Mouse (Mus musculus): ENCODE results near the gene Ssb. TPM values are rescaled to one million over a fixed set of nuclear protein-coding genes. Genes with fewer than 3 reads are reported as not detected.
A peak's percentile ranks its signal among the peaks of the same experiment; 100 is the strongest.

The Ssb gene
- polyA plus RNA-seq, 1 experiment from 2014 or later = 296 TPM

DNA sequence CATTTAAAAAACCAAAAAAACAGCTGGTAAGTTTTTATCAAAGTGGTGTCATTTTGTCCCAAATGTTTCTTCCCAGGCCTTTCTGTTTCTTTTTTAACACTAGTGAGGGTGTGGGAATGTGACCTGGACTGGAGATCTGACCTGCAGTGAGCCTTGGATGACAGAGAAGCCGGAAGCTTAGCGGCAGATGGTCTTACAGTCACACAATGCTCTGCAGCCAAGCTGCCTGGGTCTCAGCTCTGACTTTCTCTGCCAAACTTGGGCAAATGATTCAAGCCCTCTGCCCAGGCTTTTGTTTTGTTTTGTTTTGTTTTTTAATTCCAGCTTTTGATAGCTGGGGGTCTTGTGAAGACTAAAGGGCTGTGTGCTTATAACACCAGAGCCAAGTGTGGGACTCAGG, 35.0 kb upstream of the Ssb start:
- peaks cover 30% of the 10 kb centered on the region for H3K36me3 ChIP-seq (ENCODE audit: control insufficient read depth, insufficient read depth, low read length)
- no peak overlapping the region for H3K4me3 ChIP-seq (replicated peaks; ENCODE audit: low read depth, low read length)
- no peaks in the 10 kb centered on the region for H3K9me3 ChIP-seq (ENCODE audit: control insufficient read depth, low read length)
- DNase-seq (peak; percentile 26), ATAC-seq (ENCODE audit: low FRiP score, low TSS enrichment) (no peak)
- H3K27me3 ChIP-seq (ENCODE audit: control insufficient read depth, insufficient read depth, low read length) = no peaks in the 10 kb centered on the region
- H3K4me1 ChIP-seq (ENCODE audit: control insufficient read depth, insufficient read depth, low read length) = peaks cover 34% of the 10 kb centered on the region
- H3K27ac ChIP-seq (replicated peaks; ENCODE audit: low read depth, low read length) = no peak overlapping the region
- 55% methylated on average over 2 of the region's 2 CpGs for WGBS
- no peak overlapping the region for H3K9ac ChIP-seq (replicated peaks; ENCODE audit: low read length)
- H3K4me2 ChIP-seq (ENCODE audit: low read length) = peak overlapping the region; percentile 19

DNA sequence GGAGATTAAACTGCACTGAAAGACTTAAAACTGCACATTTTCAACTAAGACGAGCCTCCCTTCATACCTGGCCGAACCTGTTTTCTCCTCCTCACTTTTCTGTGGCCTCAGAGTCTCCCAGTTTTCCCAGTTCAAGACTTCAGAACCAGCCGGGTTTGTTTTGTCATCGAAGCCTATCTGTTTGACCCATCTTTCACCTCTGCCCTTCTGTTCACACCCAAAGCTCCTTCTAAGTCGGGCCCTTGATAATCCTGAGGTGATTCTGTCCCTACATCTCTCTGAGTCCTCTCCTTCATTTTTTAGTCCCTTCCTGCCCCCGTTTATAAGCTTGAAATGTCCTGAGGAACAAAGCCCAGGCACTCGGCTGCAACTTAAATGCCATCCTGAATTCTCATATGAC, 33.3 kb upstream of the Ssb start:
- H3K27ac ChIP-seq (replicated peaks; ENCODE audit: low read depth, low read length) = no peak overlapping the region
- WGBS = 44% methylated on average over 7 of the region's 7 CpGs

DNA sequence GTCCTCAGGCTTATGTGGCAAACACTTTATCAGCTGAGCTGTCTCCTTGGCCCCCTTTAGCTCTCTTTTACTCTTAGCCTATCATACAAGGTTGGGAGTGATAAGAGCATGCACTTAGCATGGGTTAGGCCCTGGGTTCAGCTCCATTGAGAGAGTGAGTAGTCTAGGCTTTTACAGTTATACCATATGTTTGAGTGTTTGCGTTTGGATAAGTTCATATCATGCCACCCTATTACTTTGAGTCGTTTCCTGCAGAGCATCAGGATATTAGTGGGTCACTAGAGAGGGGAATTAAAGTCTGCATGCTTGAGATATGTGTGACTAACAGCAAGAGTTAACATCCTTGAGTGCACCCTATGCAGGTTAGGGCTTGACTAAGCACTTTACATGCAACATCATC, 31.7 kb upstream of the Ssb start:
- ATAC-seq (ENCODE audit: low FRiP score, low TSS enrichment) (no peak), DNase-seq (no peak)
- H3K27me3 ChIP-seq (ENCODE audit: control insufficient read depth, insufficient read depth, low read length) = no peaks in the 10 kb centered on the region
- H3K36me3 ChIP-seq (ENCODE audit: control insufficient read depth, insufficient read depth, low read length) = peaks cover 54% of the 10 kb centered on the region
- no peak overlapping the region for H3K27ac ChIP-seq (replicated peaks; ENCODE audit: low read depth, low read length)
- peaks cover 17% of the 10 kb centered on the region for H3K4me1 ChIP-seq (ENCODE audit: control insufficient read depth, insufficient read depth, low read length)
- H3K4me2 ChIP-seq (ENCODE audit: low read length) = no peak overlapping the region
- H3K9me3 ChIP-seq (ENCODE audit: control insufficient read depth, low read length) = no peaks in the 10 kb centered on the region
- 98% methylated on average over 2 of the region's 2 CpGs for WGBS
- H3K4me3 ChIP-seq (replicated peaks; ENCODE audit: low read depth, low read length) = no peak overlapping the region
- no peak overlapping the region for H3K9ac ChIP-seq (replicated peaks; ENCODE audit: low read length)

More for the DNA sequence above, 33.3 kb upstream of the Ssb start:
- Histone ChIP-seq H3K4me2 (ENCODE audit: low read length) (no peak overlapping the region), H3K4me1 (ENCODE audit: control insufficient read depth, insufficient read depth, low read length) (peaks cover 25% of the 10 kb centered on the region), H3K27me3 (ENCODE audit: control insufficient read depth, insufficient read depth, low read length) (no peaks in the 10 kb centered on the region), H3K36me3 (ENCODE audit: control insufficient read depth, insufficient read depth, low read length) (peaks cover 38% of the 10 kb centered on the region), H3K9ac (replicated peaks; ENCODE audit: low read length) (no peak overlapping the region), H3K9me3 (ENCODE audit: control insufficient read depth, low read length) (no peaks in the 10 kb centered on the region), H3K4me3 (replicated peaks; ENCODE audit: low read depth, low read length) (no peak overlapping the region)
- ATAC-seq (ENCODE audit: low FRiP score, low TSS enrichment) (no peak), DNase-seq (no peak)

DNA sequence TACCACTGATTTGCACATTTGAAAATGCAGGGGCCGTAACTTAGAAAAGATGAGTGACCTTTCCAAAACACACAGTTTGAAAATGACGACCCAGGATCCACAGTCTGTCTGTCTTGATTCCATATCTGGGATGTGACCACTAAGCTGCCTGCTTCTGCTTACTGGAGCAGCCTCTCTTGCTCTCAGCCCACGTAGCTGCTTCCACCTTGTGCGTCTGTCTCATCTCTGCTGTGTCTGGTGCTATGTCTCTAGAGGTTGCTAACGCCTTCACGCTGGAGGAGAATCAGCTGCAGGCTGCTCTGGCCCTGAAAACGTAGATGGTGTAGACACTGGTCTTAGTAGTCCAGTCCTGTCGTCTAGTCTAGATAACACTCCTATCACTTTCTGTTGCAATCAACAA, 31.2 kb upstream of the Ssb start:
- no peak for ATAC-seq (ENCODE audit: low FRiP score, low TSS enrichment)
- H3K9ac ChIP-seq (replicated peaks; ENCODE audit: low read length) = no peak overlapping the region
- peaks cover 13% of the 10 kb centered on the region for H3K4me1 ChIP-seq (ENCODE audit: control insufficient read depth, insufficient read depth, low read length)
- no peaks in the 10 kb centered on the region for H3K27me3 ChIP-seq (ENCODE audit: control insufficient read depth, insufficient read depth, low read length)
- no peak overlapping the region for H3K4me3 ChIP-seq (replicated peaks; ENCODE audit: low read depth, low read length)
- no peaks in the 10 kb centered on the region for H3K9me3 ChIP-seq (ENCODE audit: control insufficient read depth, low read length)
- H3K4me2 ChIP-seq (ENCODE audit: low read length) = no peak overlapping the region
- WGBS = 87% methylated on average over 8 of the region's 8 CpGs
- H3K36me3 ChIP-seq (ENCODE audit: control insufficient read depth, insufficient read depth, low read length) = peaks cover 56% of the 10 kb centered on the region
- no peak overlapping the region for H3K27ac ChIP-seq (replicated peaks; ENCODE audit: low read depth, low read length)
- DNase-seq = no peak

DNA sequence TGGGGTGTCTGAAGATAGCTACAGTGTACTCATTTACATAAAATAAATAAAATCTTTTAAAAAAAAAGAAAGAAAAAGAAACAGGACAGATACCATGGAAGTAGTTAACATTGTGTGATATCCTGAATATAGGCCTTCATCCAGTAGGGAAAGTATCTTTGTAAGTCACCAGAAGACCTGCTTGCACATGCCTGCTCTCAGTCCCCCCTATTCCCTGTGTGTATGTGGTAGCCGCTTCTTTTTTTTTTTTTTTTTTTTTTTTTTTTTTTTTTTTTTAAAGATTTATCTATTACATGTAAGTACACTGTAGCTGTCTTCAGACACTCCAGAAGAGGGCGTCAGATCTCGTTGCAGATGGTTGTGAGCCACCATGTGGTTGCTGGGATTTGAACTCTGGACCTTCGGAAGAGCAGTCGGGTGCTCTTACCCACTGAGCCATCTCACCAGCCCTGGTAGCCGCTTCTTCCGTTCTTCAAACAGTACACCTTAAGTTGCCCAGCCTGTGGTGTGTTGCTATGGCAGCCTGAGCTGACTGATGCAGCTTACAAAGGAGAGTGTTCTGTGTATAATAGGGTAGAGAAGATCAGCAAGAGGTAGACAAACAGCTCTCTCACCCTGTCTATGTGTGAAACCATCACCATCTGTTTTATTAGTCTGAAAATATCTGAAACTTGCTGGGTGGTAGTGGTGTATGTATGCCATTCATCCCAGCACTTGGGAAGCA, 24.0 kb upstream of the Ssb start:
- no peak for ATAC-seq (ENCODE audit: low FRiP score, low TSS enrichment)
- WGBS = 69% methylated on average over 7 of the region's 7 CpGs
- H3K9ac ChIP-seq (replicated peaks; ENCODE audit: low read length) = no peak overlapping the region

DNA sequence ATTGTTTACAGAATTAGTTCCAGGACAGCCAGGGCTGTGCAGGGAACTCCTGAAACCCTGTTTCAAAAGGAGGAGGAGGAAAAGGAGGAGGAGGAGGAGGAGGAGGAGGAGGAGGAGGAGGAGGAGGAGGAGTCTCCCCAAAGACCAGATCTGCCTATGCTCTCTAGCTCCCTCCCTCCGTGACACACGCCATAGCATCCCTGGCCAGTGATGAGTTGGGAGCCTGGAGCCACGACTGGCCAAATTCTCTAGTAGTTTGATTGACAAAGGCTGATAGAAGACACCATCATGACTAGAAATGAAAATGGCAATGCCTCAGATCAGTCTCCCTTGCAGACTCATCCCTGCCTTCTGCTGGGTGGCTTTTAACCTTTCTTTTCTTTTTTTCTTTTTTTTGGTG, 23.4 kb upstream of the Ssb start:
- H3K27ac ChIP-seq (replicated peaks; ENCODE audit: low read depth, low read length) = no peak overlapping the region
- ATAC-seq (ENCODE audit: low FRiP score, low TSS enrichment) = no peak
- H3K9me3 ChIP-seq (ENCODE audit: control insufficient read depth, low read length) = no peaks in the 10 kb centered on the region
- peaks cover 37% of the 10 kb centered on the region for H3K36me3 ChIP-seq (ENCODE audit: control insufficient read depth, insufficient read depth, low read length)
- no peaks in the 10 kb centered on the region for H3K4me1 ChIP-seq (ENCODE audit: control insufficient read depth, insufficient read depth, low read length)
- no peak overlapping the region for H3K4me3 ChIP-seq (replicated peaks; ENCODE audit: low read depth, low read length)
- DNase-seq = no peak
- 21% methylated on average over 3 of the region's 3 CpGs for WGBS
- no peak overlapping the region for H3K9ac ChIP-seq (replicated peaks; ENCODE audit: low read length)
- H3K27me3 ChIP-seq (ENCODE audit: control insufficient read depth, insufficient read depth, low read length) = no peaks in the 10 kb centered on the region
- H3K4me2 ChIP-seq (ENCODE audit: low read length) = no peak overlapping the region

More for the DNA sequence above, 24.0 kb upstream of the Ssb start:
- Histone ChIP-seq H3K36me3 (ENCODE audit: control insufficient read depth, insufficient read depth, low read length) (peaks cover 42% of the 10 kb centered on the region), H3K4me2 (ENCODE audit: low read length) (no peak overlapping the region), H3K4me3 (replicated peaks; ENCODE audit: low read depth, low read length) (no peak overlapping the region), H3K4me1 (ENCODE audit: control insufficient read depth, insufficient read depth, low read length) (no peaks in the 10 kb centered on the region), H3K27me3 (ENCODE audit: control insufficient read depth, insufficient read depth, low read length) (no peaks in the 10 kb centered on the region), H3K9me3 (ENCODE audit: control insufficient read depth, low read length) (no peaks in the 10 kb centered on the region), H3K27ac (replicated peaks; ENCODE audit: low read depth, low read length) (no peak overlapping the region)
- no peak for DNase-seq

DNA sequence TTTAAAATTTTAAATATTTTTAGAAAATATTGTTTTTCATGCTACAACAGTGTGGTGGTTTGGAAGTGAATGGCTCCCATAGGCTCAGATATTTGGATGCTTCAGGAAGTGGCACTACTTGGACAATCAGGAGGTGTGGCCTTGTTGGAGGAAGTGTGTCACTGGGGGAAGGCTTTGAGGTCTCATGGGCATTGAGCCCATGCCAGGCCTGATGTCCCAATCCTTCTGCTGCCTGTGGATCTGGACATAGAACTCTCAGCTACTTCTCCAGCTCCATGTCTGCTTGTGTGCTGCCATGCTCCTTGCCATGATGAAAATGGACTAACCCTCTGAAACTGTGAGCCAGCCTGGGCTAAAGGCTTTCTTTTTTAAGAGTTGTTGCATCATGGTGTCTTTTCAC, 22.7 kb upstream of the Ssb start:
- Histone ChIP-seq H3K27ac (replicated peaks; ENCODE audit: low read depth, low read length) (no peak overlapping the region), H3K9ac (replicated peaks; ENCODE audit: low read length) (no peak overlapping the region), H3K4me1 (ENCODE audit: control insufficient read depth, insufficient read depth, low read length) (no peaks in the 10 kb centered on the region), H3K4me2 (ENCODE audit: low read length) (no peak overlapping the region), H3K36me3 (ENCODE audit: control insufficient read depth, insufficient read depth, low read length) (peaks cover 29% of the 10 kb centered on the region), H3K27me3 (ENCODE audit: control insufficient read depth, insufficient read depth, low read length) (no peaks in the 10 kb centered on the region), H3K9me3 (ENCODE audit: control insufficient read depth, low read length) (no peaks in the 10 kb centered on the region), H3K4me3 (replicated peaks; ENCODE audit: low read depth, low read length) (no peak overlapping the region)
- DNase-seq = no peak
- no peak for ATAC-seq (ENCODE audit: low FRiP score, low TSS enrichment)

DNA sequence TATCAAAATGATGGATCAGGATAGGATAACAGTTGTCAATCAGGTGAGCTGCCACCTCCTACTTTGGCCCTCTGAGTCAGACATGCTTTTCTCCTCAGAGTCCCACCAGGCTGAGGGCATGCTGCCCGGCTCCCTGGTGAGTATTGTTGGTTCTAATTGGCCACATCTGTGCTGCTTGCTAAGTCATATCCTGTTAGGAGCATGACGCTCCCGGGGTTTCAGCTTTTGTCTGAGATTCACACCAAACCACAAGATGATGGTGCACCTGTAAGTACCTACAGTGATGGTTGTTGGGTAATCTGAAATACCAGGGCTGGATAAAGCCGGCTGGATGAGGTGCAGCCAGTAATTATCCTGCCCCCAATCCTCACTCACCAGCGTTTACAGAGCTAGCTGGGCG, 21.1 kb upstream of the Ssb start:
- no peak overlapping the region for H3K9ac ChIP-seq (replicated peaks; ENCODE audit: low read length)
- WGBS = 27% methylated on average over 6 of the region's 6 CpGs
- H3K4me3 ChIP-seq (replicated peaks; ENCODE audit: low read depth, low read length) = no peak overlapping the region
- H3K36me3 ChIP-seq (ENCODE audit: control insufficient read depth, insufficient read depth, low read length) = peaks cover 14% of the 10 kb centered on the region
- no peaks in the 10 kb centered on the region for H3K4me1 ChIP-seq (ENCODE audit: control insufficient read depth, insufficient read depth, low read length)
- no peaks in the 10 kb centered on the region for H3K9me3 ChIP-seq (ENCODE audit: control insufficient read depth, low read length)
- DNase-seq (peak; percentile 49), ATAC-seq (ENCODE audit: low FRiP score, low TSS enrichment) (no peak)
- H3K27me3 ChIP-seq (ENCODE audit: control insufficient read depth, insufficient read depth, low read length) = no peaks in the 10 kb centered on the region
- no peak overlapping the region for H3K4me2 ChIP-seq (ENCODE audit: low read length)
- H3K27ac ChIP-seq (replicated peaks; ENCODE audit: low read depth, low read length) = no peak overlapping the region

DNA sequence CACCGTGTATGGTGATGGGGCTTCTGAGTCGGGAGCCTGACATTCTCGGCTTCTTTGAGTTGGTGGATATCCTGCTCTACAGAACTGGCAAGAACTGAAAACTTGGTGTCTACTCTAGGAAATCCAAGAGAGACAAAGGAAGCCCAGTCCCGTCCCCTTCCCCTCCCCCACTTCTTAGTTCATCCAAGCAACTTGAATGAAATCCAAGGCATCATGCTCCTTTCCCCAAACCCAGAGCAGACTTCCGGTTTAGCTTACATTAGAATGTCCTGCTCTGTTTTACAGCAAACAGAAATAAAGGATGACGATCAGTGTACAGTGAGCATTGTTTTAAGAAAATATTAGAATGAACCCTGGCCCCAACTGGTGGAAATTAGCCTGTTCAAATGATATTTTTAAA, 12.1 kb upstream of the Ssb start:
- H3K27me3 ChIP-seq (ENCODE audit: control insufficient read depth, insufficient read depth, low read length) = no peaks in the 10 kb centered on the region
- no peak overlapping the region for H3K9ac ChIP-seq (replicated peaks; ENCODE audit: low read length)
- no peak overlapping the region for H3K4me3 ChIP-seq (replicated peaks; ENCODE audit: low read depth, low read length)
- ATAC-seq (ENCODE audit: low FRiP score, low TSS enrichment) (no peak), DNase-seq (peak; percentile 33)
- H3K27ac ChIP-seq (replicated peaks; ENCODE audit: low read depth, low read length) = no peak overlapping the region
- H3K9me3 ChIP-seq (ENCODE audit: control insufficient read depth, low read length) = no peaks in the 10 kb centered on the region
- 72% methylated on average over 6 of the region's 6 CpGs for WGBS
- no peaks in the 10 kb centered on the region for H3K4me1 ChIP-seq (ENCODE audit: control insufficient read depth, insufficient read depth, low read length)
- H3K36me3 ChIP-seq (ENCODE audit: control insufficient read depth, insufficient read depth, low read length) = no peaks in the 10 kb centered on the region
- H3K4me2 ChIP-seq (ENCODE audit: low read length) = no peak overlapping the region
